Mouse (Mus musculus) hindbrain, embryonic 13.5 days (tissue): Measurements from ENCODE around the gene Pheta2. TPM values are rescaled to one million over a fixed set of nuclear protein-coding genes. Genes with fewer than 3 reads are reported as not detected.

Experiments used
- ATAC-seq: fragments of 200-750 bp; cut with Nextera tagmentation; 2 replicates; pipeline ENCODE4 v1.8.0; 2017; ENCODE audit warnings: moderate TSS enrichment; ENCODE audit not compliant: low FRiP score
- H3K27ac ChIP-seq: fragments of 300-500 bp; sonication (generic); 2 replicates; pipeline ENCODE4 v1.5.1; 2015; ENCODE audit warnings: inconsistent platforms, mild to moderate bottlenecking, moderate library complexity
- H3K27me3 ChIP-seq: fragments of 300-500 bp; sonication (generic); 2 replicates; pipeline ENCODE4 v1.6.1; 2015; ENCODE audit warnings: mild to moderate bottlenecking, inconsistent platforms
- H3K36me3 ChIP-seq: fragments of 300-500 bp; sonication (generic); 2 replicates; pipeline ENCODE4 v1.6.1; 2015; ENCODE audit warnings: mild to moderate bottlenecking, inconsistent platforms
- H3K4me1 ChIP-seq: fragments of 300-500 bp; sonication (generic); replicated peaks from 2 replicates; pipeline ENCODE4 v1.6.1; 2015; ENCODE audit warnings: inconsistent platforms
- H3K4me2 ChIP-seq: fragments of 300-500 bp; sonication (generic); 2 replicates; pipeline ENCODE4 v1.6.1; 2015; ENCODE audit warnings: inconsistent platforms, mild to moderate bottlenecking, moderate library complexity
- H3K4me3 ChIP-seq: fragments of 300-500 bp; sonication (generic); 2 replicates; pipeline ENCODE4 v1.5.1; 2015; ENCODE audit warnings: mild to moderate bottlenecking, inconsistent platforms
- H3K9ac ChIP-seq: fragments of 300-500 bp; sonication (generic); 2 replicates; pipeline ENCODE4 v1.6.1; 2015; ENCODE audit warnings: mild to moderate bottlenecking, inconsistent platforms
- H3K9me3 ChIP-seq: fragments of 300-500 bp; sonication (generic); 2 replicates; pipeline ENCODE4 v1.6.1; 2016; ENCODE audit warnings: inconsistent platforms
- WGBS: fragments of 180-500 bp; shearing (Covaris S2); methylation state at CpG from one replicate; pipeline ENCODE4 v1.1.7; 2015; 5-methylcytosine and 5-hydroxymethylcytosine counted together
- polyA plus RNA-seq: library from polyadenylated mRNA; unstranded; fragments of >200 nt; fragmentation: Nextera tagmentation; extraction: Ambion mirVana; gene quantifications from 2 replicates; pipeline ENCODE4 v1.2.1, GENCODE M21; 2015

Gene Pheta2
- polyA plus RNA-seq, 1 experiment from 2014 or later: 1.9 TPM

DNA sequence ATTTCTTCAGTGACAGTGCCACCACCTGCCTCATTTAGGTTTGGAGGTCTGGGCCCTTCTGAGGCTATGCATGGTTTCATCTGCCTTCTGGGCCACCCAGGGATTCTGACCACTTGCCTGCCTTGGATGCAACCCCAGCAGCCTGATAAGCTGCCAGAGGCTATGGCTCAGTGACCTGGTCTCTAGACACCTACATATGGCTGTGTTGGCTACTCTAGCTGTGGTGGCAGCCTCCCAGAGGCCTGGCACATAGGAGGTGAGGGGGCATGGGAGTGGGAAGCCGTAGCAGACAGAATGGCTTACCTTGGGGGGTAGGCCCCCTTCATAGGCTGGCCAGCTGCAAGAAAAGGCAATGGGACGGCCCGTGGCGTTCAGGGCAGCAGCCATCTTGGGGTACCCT is 3.5 kb upstream of the Pheta2 start:
- Histone ChIP-seq H3K4me3 (no peak overlapping the region), H3K9ac (no peak overlapping the region), H3K4me1 (peaks cover 21% of the 10 kb centered on the region), H3K36me3 (peaks cover 32% of the 10 kb centered on the region), H3K27me3 (peaks cover 8% of the 10 kb centered on the region), H3K9me3 (no peaks in the 10 kb centered on the region), H3K4me2 (no peak overlapping the region), H3K27ac (no peak overlapping the region)
- ATAC-seq: no peak
- WGBS: 93% methylated on average over 4 of the region's 4 CpGs

DNA sequence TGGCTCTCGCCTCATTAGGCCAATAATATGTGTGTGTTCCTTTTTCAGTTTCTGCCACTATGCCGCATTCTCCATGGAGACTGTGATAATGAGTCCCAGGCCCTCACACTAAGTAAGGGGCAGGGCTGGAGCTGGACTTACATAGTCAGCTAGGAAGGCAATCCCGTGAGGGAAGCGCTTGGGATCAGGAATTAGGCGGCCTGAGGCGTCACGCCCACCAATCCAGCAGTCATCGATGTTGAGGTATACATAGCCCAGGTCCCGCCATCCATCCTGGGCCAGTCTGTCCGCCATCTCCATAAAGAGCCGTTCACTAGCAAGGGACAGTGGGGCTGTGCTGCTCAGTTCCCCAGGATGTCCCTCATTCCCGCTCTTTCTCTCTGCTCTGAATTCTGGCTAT is 2.1 kb upstream of the Pheta2 start:
- peak overlapping the region; percentile 39; the same call in 1 of the 2 replicates for H3K9ac ChIP-seq
- H3K4me3 ChIP-seq: no peak overlapping the region
- no peak for ATAC-seq
- H3K36me3 ChIP-seq: peaks cover 29% of the 10 kb centered on the region
- peaks cover 25% of the 10 kb centered on the region for H3K4me1 ChIP-seq
- no peak overlapping the region for H3K27ac ChIP-seq
- WGBS: 69% methylated on average over 12 of the region's 12 CpGs
- H3K4me2 ChIP-seq: no peak overlapping the region
- H3K27me3 ChIP-seq: peaks cover 20% of the 10 kb centered on the region
- H3K9me3 ChIP-seq: no peaks in the 10 kb centered on the region

DNA sequence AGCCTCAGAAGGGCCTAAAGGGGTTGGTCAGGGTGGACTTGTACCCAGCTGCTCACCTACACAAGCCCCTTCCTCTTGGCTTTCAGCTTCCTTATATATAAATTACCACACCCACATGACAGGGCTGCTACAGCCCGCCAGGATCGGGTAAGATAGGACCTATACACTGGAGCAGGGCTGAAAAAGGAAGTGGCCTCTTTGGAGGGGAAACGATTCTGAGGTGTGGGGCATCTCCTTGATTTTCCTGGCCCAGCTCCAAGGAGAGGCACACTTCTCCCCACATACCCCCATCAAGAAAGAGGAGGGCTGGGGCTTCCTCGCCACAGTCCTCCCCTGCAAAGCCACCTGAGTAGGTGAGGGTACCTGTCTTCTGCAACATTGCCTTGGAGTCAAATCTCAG is 867 bp upstream of the Pheta2 start:
- H3K9me3 ChIP-seq: no peaks in the 10 kb centered on the region
- 59% methylated on average over 4 of the region's 4 CpGs for WGBS

DNA sequence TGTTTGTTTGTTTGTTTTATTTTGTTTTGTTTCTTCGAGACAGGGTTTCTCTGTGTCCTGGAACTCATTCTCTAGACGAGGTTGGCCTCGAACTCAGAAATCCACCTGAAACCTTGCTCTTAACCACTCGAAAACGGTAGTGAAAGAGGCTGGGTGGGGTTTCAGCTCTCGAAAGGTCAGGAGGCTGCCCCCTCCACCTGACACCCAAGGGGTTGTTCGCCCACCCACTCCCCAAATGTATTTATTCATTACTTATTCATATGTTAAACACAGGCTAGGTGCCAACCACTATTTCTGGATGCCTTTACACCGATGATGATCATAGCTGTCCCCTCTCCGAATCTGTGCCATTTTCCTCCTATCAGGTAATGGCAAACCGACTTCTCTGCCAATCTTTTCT is 408 bp downstream of the Pheta2 start:
- ATAC-seq: no peak
- 54% methylated on average over 10 of the region's 10 CpGs for WGBS

More for the DNA sequence above, 867 bp upstream of the Pheta2 start:
- H3K27me3 ChIP-seq: peaks cover 24% of the 10 kb centered on the region
- peak overlapping the region; percentile 65 for H3K4me2 ChIP-seq
- H3K27ac ChIP-seq: no peak overlapping the region
- peak overlapping the region; percentile 78 for H3K9ac ChIP-seq
- peaks cover 20% of the 10 kb centered on the region for H3K36me3 ChIP-seq
- peaks cover 25% of the 10 kb centered on the region for H3K4me1 ChIP-seq
- ATAC-seq: no peak
- peak overlapping the region; percentile 56 for H3K4me3 ChIP-seq

DNA sequence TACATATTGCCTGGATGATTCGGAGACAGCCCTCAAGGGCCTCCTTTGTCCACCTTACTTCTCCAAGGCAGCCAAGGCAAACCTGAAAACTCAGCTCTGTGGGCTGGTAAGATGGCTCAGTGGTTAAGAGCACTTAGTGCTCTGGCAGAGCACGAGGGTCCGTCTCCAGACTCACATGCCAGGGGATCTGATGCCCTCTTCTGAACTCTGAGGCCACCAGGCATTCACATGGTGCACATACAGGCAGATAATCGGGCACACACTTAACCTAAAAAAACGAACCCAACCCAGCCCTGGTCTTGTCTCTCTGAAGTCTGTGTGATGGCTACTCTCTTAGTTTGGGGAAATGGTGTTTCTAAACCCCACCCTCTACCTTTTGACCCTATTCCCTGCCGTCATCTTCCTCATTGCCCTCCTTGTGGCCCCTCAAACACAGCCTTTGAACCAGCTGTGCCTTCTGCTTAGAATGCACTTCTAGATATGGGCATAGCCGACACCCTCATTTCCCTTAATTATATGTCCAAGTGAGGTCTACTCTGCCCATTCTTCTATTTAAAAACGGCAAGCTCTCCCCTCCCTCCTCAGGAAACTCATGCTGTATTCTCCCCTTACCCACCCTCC is 1.0 kb downstream of the Pheta2 start:
- no peak overlapping the region for H3K4me3 ChIP-seq
- peaks cover 24% of the 10 kb centered on the region for H3K27me3 ChIP-seq
- no peaks in the 10 kb centered on the region for H3K9me3 ChIP-seq
- WGBS: 82% methylated on average over 8 of the region's 8 CpGs
- ATAC-seq: no peak
- peaks cover 25% of the 10 kb centered on the region for H3K4me1 ChIP-seq
- H3K27ac ChIP-seq: no peak overlapping the region
- H3K4me2 ChIP-seq: no peak overlapping the region
- H3K36me3 ChIP-seq: peaks cover 11% of the 10 kb centered on the region
- no peak overlapping the region for H3K9ac ChIP-seq

More for the DNA sequence above, 408 bp downstream of the Pheta2 start:
- peak overlapping the region; percentile 59; the same call in 1 of the 2 replicates for H3K27ac ChIP-seq
- peaks cover 17% of the 10 kb centered on the region for H3K36me3 ChIP-seq
- H3K4me2 ChIP-seq: peak overlapping the region; percentile 65
- H3K9me3 ChIP-seq: no peaks in the 10 kb centered on the region
- peaks cover 24% of the 10 kb centered on the region for H3K27me3 ChIP-seq
- peaks cover 25% of the 10 kb centered on the region for H3K4me1 ChIP-seq
- H3K9ac ChIP-seq: peak overlapping the region; percentile 78
- H3K4me3 ChIP-seq: peak overlapping the region; percentile 56

DNA sequence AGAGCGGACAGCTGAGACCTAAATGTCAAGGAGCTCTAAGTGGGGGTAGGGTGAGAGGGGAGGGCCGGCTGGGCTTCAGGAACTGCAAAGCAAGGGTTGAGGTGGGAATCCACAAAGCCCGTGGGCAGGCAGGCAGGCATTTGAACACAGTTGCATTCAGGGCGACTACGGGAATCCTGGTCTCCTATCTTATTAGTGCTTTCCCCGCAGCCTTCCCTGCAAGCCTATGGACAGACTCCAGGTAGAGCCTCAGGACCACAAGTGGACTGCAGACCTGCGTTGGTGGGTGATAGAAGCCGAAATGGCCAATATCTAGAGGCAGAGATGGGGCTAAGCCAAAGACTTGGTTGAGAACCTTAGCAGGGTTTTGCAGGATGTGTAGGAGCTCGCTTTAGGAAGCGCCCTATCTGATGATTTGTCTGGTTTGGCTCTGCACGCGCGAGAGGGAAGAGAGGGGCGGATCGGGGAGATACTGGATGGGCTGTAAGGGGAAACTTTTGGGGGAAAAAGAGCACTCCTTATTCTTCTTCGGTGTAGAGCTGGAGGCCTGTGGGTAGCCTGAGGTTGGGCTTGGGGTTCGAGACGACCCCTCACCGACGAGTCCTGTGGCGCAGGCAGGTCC is 1.8 kb downstream of the Pheta2 start:
- peak overlapping the region; percentile 34 for H3K4me3 ChIP-seq
- 48% methylated on average over 21 of the region's 21 CpGs for WGBS
- peaks cover 24% of the 10 kb centered on the region for H3K27me3 ChIP-seq
- H3K27ac ChIP-seq: no peak overlapping the region
- peak overlapping the region; percentile 66; the same call in 1 of the 2 replicates for H3K9ac ChIP-seq
- peaks cover 25% of the 10 kb centered on the region for H3K4me1 ChIP-seq
- H3K9me3 ChIP-seq: no peaks in the 10 kb centered on the region
- peaks cover 4% of the 10 kb centered on the region; the same call in 1 of the 2 replicates for H3K36me3 ChIP-seq
- ATAC-seq: no peak
- H3K4me2 ChIP-seq: peak overlapping the region; percentile 53

DNA sequence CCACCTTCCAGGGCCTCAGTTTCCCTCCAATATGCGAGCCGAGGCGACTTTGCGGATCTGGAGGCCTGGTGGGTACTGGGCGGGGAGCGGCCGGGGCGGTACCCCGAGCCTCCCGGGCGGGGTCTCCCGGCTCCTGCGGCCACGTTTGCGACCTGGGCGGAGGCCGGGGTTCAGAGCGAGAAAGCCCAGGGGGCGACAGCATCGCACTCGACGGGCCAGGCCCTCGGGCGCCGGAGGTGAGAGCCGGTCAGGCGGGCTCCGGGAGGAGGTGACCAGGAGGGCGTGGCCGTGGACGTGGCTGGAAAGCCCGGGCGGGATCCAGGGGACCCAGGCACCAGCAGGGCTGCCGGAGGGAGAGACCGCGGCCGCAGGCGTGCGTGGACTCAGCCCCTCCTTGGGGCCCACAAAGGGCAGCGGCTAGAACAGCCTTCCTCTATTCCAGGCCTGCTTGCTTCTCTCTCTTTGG is 2.3 kb downstream of the Pheta2 start:
- 3% methylated on average over 38 of the region's 40 CpGs for WGBS
- H3K36me3 ChIP-seq: no peaks in the 10 kb centered on the region; the same call in 1 of the 2 replicates
- peak overlapping the region; percentile 53 for H3K4me2 ChIP-seq

DNA sequence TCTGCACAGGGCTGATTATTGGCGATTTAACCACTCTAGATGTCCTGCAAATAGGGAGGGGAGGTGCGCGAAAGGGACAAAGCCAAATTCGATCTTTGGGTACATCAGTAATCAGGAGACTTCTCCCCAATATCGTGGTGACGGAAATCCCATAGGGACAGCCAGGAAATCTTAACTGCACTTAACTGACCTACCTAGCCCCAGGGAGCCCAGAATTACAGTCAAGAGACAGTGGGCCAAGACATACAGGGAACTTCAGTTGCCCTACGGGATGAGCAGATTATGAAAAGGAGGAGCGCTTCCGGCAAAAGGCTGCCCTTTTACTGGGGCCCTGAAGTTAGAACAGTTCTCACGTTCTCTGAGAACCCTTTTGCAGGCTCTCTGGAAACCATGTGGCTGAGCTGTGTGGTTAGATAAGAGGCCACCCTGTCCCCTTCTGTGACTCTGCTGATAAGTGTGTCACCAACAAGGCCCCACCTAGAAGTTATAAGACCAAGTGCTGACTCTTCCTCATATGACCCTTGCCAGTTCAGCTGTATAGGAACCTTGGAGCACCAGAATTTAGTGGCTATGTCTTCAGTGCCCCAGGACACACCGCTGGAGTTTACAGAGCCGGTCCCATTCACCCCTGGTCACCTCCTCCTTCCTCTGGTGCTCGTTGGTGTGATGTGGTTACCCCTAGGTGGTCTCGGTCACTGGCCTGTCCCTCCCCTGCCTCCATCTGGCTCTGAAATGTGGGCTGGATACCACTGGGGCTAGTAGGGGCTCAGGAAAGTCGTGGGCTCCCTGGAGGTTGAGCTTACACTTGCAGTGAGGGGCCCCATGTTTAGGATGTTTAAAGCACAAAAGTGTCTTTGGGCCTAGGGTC is 3.2 kb downstream of the Pheta2 start:
- Histone ChIP-seq H3K27me3 (peaks cover 24% of the 10 kb centered on the region), H3K4me1 (peaks cover 26% of the 10 kb centered on the region), H3K9me3 (no peaks in the 10 kb centered on the region), H3K4me3 (peak overlapping the region; percentile 34; the same call in 1 of the 2 replicates), H3K4me2 (peak overlapping the region; percentile 53; the same call in 1 of the 2 replicates), H3K36me3 (no peaks in the 10 kb centered on the region), H3K9ac (peak overlapping the region; percentile 66; the same call in 1 of the 2 replicates), H3K27ac (peak overlapping the region; percentile 31)
- no peak for ATAC-seq
- WGBS: 69% methylated on average over 15 of the region's 15 CpGs

More for the DNA sequence above, 2.3 kb downstream of the Pheta2 start:
- Histone ChIP-seq H3K9me3 (no peaks in the 10 kb centered on the region), H3K4me1 (peaks cover 25% of the 10 kb centered on the region), H3K27ac (peak overlapping the region; percentile 31), H3K4me3 (peak overlapping the region; percentile 34), H3K27me3 (peaks cover 24% of the 10 kb centered on the region), H3K9ac (peak overlapping the region; percentile 66)
- no peak for ATAC-seq

DNA sequence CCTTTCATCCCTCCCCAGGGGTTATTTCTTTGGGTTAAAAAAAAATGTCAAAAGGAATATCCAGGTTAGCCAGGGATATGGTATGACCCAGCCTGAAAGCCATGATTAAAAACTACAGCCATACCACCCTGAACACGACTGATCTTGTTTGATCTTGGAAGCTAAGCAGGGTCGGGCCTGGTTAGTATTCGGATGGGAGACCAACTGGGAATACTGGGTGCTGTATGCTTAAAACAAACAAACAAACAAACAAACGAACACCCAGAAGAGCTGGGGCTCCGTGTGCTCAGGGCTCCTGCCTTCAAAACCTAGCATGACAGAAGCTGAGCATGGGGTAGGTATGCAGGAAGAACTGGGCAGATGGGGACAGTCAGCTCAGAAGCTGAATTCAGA is 3.8 kb downstream of the Pheta2 start:
- Histone ChIP-seq H3K27me3 (peaks cover 24% of the 10 kb centered on the region), H3K4me2 (no peak overlapping the region), H3K4me1 (peaks cover 28% of the 10 kb centered on the region), H3K36me3 (no peaks in the 10 kb centered on the region), H3K4me3 (no peak overlapping the region), H3K9ac (no peak overlapping the region), H3K9me3 (no peaks in the 10 kb centered on the region), H3K27ac (no peak overlapping the region)
- ATAC-seq: no peak
- WGBS: 85% methylated on average over 5 of the region's 5 CpGs

DNA sequence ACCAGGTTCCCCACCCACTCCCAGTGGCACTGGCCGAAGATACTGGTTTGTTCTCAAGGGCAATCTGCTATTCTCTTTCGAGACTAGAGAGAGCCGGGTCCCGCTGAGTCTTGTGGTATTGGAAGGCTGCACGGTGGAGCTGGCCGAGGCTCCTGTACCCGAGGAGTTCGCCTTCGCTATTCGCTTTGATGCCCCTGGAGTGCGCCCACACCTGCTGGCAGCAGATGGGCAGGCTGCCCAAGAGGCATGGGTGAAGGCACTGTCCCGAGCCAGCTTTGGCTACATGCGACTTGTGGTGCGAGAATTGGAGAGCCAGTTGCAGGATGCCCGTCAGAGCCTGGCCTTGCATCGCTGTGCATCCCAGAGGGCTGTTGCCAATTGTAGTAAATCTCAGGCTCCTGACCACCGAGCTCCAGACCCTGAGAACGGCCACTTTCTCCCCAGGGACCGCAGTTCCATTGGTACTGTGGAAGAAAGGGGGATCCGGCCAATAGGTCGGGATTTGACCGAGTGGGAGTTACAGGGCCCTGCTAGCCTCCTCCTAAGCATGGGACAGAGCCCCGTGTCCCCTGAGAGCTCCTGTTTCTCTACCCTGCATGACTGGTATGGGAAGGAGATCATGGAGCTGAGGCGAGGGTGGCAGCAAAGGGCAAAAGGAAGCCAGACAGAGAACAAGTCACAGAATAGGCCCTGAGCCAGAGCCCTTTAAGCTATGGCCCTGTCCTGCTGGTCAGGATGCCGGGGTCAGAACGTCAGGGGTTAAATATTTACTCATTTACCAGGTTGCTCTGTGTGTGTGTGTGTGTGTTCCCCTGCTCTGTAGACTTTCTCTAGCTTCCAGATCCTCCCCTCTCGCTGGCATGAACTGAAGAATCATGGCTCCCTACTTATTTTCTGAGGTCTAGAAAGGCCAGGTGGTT is 4.9 kb downstream of the Pheta2 start:
- Histone ChIP-seq H3K4me3 (no peak overlapping the region), H3K36me3 (peaks cover 10% of the 10 kb centered on the region), H3K4me2 (no peak overlapping the region), H3K4me1 (peaks cover 29% of the 10 kb centered on the region), H3K9ac (no peak overlapping the region), H3K27me3 (peaks cover 24% of the 10 kb centered on the region), H3K9me3 (no peaks in the 10 kb centered on the region), H3K27ac (no peak overlapping the region)
- 89% methylated on average over 27 of the region's 27 CpGs for WGBS
- no peak for ATAC-seq

DNA sequence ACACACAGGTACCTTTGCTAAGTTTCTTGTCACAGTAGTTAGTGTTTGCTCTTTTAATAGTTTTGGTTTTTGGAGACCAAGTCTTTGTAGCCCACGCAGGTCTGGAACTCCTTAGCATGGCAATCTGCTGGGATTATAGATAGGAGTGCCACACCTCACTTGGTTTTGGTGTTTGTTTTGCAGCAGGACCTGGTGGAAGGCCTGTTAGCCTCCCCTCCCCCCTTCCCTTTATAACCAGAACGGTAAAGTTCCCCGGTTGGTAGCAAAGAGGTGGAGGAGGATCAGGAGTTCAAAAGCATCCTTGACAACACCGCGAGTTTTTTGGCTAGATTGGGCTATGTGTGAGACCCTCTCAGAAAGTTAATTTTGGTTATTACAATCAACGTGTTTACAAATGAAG is 6.2 kb downstream of the Pheta2 start:
- Histone ChIP-seq H3K9me3 (no peaks in the 10 kb centered on the region), H3K36me3 (peaks cover 24% of the 10 kb centered on the region), H3K27me3 (peaks cover 18% of the 10 kb centered on the region), H3K9ac (no peak overlapping the region), H3K4me3 (no peak overlapping the region), H3K4me1 (peaks cover 29% of the 10 kb centered on the region), H3K4me2 (0 out of 2 replicates have a peak overlapping the region, but pooled peaks have one; percentile 6), H3K27ac (no peak overlapping the region)
- no peak for ATAC-seq
- 90% methylated on average over 6 of the region's 6 CpGs for WGBS
